Mouse (Mus musculus) neural tube, embryonic 15.5 days (tissue): Measurements from ENCODE around the gene Nrip1. TPM values are rescaled to one million over a fixed set of nuclear protein-coding genes. Genes with fewer than 3 reads are reported as not detected.

Experiments
- ATAC-seq: fragments of 200-750 bp; cut with Nextera tagmentation; 2 replicates; pipeline ENCODE4 v1.8.0; 2017; ENCODE audit warnings: mild to moderate bottlenecking, moderate TSS enrichment, moderate library complexity; ENCODE audit not compliant: low FRiP score
- H3K27ac ChIP-seq: fragments of 300-500 bp; sonication (generic); replicated peaks from 2 replicates; pipeline ENCODE4 v1.5.1; 2015; ENCODE audit warnings: mild to moderate bottlenecking, inconsistent platforms
- H3K27me3 ChIP-seq: fragments of 300-500 bp; sonication (generic); replicated peaks from 2 replicates; pipeline ENCODE4 v1.6.1; 2015; ENCODE audit warnings: inconsistent platforms
- H3K36me3 ChIP-seq: fragments of 300-500 bp; sonication (generic); 2 replicates; pipeline ENCODE4 v1.6.1; 2015; ENCODE audit warnings: inconsistent platforms
- H3K4me1 ChIP-seq: fragments of 300-500 bp; sonication (generic); 2 replicates; pipeline ENCODE4 v1.6.1; 2015; ENCODE audit warnings: inconsistent platforms
- H3K4me2 ChIP-seq: fragments of 300-500 bp; sonication (generic); 2 replicates; pipeline ENCODE4 v1.6.1; 2015; ENCODE audit warnings: inconsistent platforms, mild to moderate bottlenecking, moderate library complexity
- H3K4me3 ChIP-seq: fragments of 300-500 bp; sonication (generic); replicated peaks from 2 replicates; pipeline ENCODE4 v1.5.1; 2015; ENCODE audit warnings: mild to moderate bottlenecking, inconsistent platforms
- H3K9ac ChIP-seq: fragments of 300-500 bp; sonication (generic); replicated peaks from 2 replicates; pipeline ENCODE4 v1.6.1; 2015; ENCODE audit warnings: mild to moderate bottlenecking, inconsistent platforms
- H3K9me3 ChIP-seq: fragments of 300-500 bp; sonication (generic); replicated peaks from 2 replicates; pipeline ENCODE4 v1.6.1; 2016; ENCODE audit warnings: inconsistent platforms
- WGBS: fragments of 180-500 bp; shearing (Covaris S2); methylation state at CpG from one replicate; pipeline ENCODE4 v1.1.7; 2015; ENCODE audit warnings: mixed read lengths; 5-methylcytosine and 5-hydroxymethylcytosine counted together
- polyA plus RNA-seq: library from polyadenylated mRNA; unstranded; fragments of >200 nt; fragmentation: Nextera tagmentation; extraction: Ambion mirVana; gene quantifications from 2 replicates; pipeline ENCODE4 v1.2.1, GENCODE M21; 2015

The Nrip1 gene
- polyA plus RNA-seq, 1 experiment from 2014 or later, result 34.4 TPM

- Histone ChIP-seq H3K4me2 (no peak overlapping the region), H3K9me3 (no peaks in the 10 kb centered on the region), H3K27me3 (no peaks in the 10 kb centered on the region), H3K36me3 (peaks cover 32% of the 10 kb centered on the region), H3K27ac (no peak overlapping the region), H3K4me1 (no peaks in the 10 kb centered on the region), H3K9ac (no peak overlapping the region), H3K4me3 (no peak overlapping the region)
- ATAC-seq, result no peak
- WGBS, result 90% methylated on average over 2 of the region's 2 CpGs
Measured at GRCm38 (mm10) chr16:76289495-76289894, 84.1 kb downstream of the Nrip1 start.

GRCm38 (mm10) chr16:76283796-76284195, 89.8 kb downstream of the Nrip1 start:
- no peak for ATAC-seq
- no peak overlapping the region for H3K4me3 ChIP-seq
- H3K27me3 ChIP-seq, result no peaks in the 10 kb centered on the region
- H3K9ac ChIP-seq, result no peak overlapping the region
- H3K4me2 ChIP-seq, result no peak overlapping the region
- no peaks in the 10 kb centered on the region for H3K36me3 ChIP-seq
- 64% methylated on average over 3 of the region's 3 CpGs for WGBS
- H3K27ac ChIP-seq, result no peak overlapping the region
- H3K4me1 ChIP-seq, result no peaks in the 10 kb centered on the region
- H3K9me3 ChIP-seq, result no peaks in the 10 kb centered on the region

GRCm38 (mm10) chr16:76281850-76282249, 91.8 kb downstream of the Nrip1 start:
- ATAC-seq, result no peak

GRCm38 (mm10) chr16:76280365-76280764, 93.3 kb downstream of the Nrip1 start:
- H3K9me3 ChIP-seq, result no peaks in the 10 kb centered on the region
- no peak for ATAC-seq
- no peak overlapping the region for H3K4me2 ChIP-seq
- H3K36me3 ChIP-seq, result no peaks in the 10 kb centered on the region
- 90% methylated on average over 8 of the region's 8 CpGs for WGBS
- H3K27ac ChIP-seq, result no peak overlapping the region
- H3K27me3 ChIP-seq, result no peaks in the 10 kb centered on the region
- no peak overlapping the region for H3K4me3 ChIP-seq
- no peaks in the 10 kb centered on the region for H3K4me1 ChIP-seq
- H3K9ac ChIP-seq, result no peak overlapping the region

More at GRCm38 (mm10) chr16:76281850-76282249, 91.8 kb downstream of the Nrip1 start:
- no peak overlapping the region for H3K9ac ChIP-seq
- no peaks in the 10 kb centered on the region for H3K27me3 ChIP-seq
- no peak overlapping the region for H3K4me3 ChIP-seq
- 92% methylated on average over 6 of the region's 6 CpGs for WGBS
- H3K4me2 ChIP-seq, result no peak overlapping the region
- no peaks in the 10 kb centered on the region for H3K4me1 ChIP-seq
- H3K9me3 ChIP-seq, result no peaks in the 10 kb centered on the region
- no peaks in the 10 kb centered on the region for H3K36me3 ChIP-seq
- no peak overlapping the region for H3K27ac ChIP-seq

- Histone ChIP-seq H3K36me3 (no peaks in the 10 kb centered on the region), H3K4me2 (no peak overlapping the region), H3K9ac (no peak overlapping the region), H3K9me3 (no peaks in the 10 kb centered on the region), H3K4me1 (no peaks in the 10 kb centered on the region), H3K27me3 (no peaks in the 10 kb centered on the region), H3K27ac (no peak overlapping the region), H3K4me3 (no peak overlapping the region)
- 91% methylated on average over 3 of the region's 3 CpGs for WGBS
- ATAC-seq, result no peak
Measured at GRCm38 (mm10) chr16:76276271-76276670, 97.4 kb downstream of the Nrip1 start.

- H3K27me3 ChIP-seq, result no peaks in the 10 kb centered on the region
- H3K4me1 ChIP-seq, result no peaks in the 10 kb centered on the region
- H3K9me3 ChIP-seq, result no peaks in the 10 kb centered on the region
- no peak for ATAC-seq
- H3K36me3 ChIP-seq, result no peaks in the 10 kb centered on the region
- no peak overlapping the region for H3K27ac ChIP-seq
- H3K4me2 ChIP-seq, result no peak overlapping the region
- WGBS, result 96% methylated on average over 3 of the region's 3 CpGs
- no peak overlapping the region for H3K4me3 ChIP-seq
- H3K9ac ChIP-seq, result no peak overlapping the region
Measured at GRCm38 (mm10) chr16:76275584-76275983, 98.0 kb downstream of the Nrip1 start.

- H3K27ac ChIP-seq, result no peak overlapping the region
- ATAC-seq, result no peak
Measured at GRCm38 (mm10) chr16:76275166-76275565, 98.5 kb downstream of the Nrip1 start.

GRCm38 (mm10) chr16:76266635-76267268, 106.9 kb downstream of the Nrip1 start:
- Histone ChIP-seq H3K4me1 (no peaks in the 10 kb centered on the region), H3K36me3 (no peaks in the 10 kb centered on the region), H3K4me3 (no peak overlapping the region), H3K27ac (no peak overlapping the region), H3K9ac (no peak overlapping the region), H3K4me2 (no peak overlapping the region), H3K9me3 (no peaks in the 10 kb centered on the region), H3K27me3 (no peaks in the 10 kb centered on the region)
- 80% methylated on average over 9 of the region's 9 CpGs for WGBS
- ATAC-seq, result no peak

More at GRCm38 (mm10) chr16:76275166-76275565, 98.5 kb downstream of the Nrip1 start:
- Histone ChIP-seq H3K4me3 (no peak overlapping the region), H3K9me3 (no peaks in the 10 kb centered on the region), H3K36me3 (no peaks in the 10 kb centered on the region), H3K4me2 (no peak overlapping the region), H3K4me1 (no peaks in the 10 kb centered on the region), H3K9ac (no peak overlapping the region), H3K27me3 (no peaks in the 10 kb centered on the region)
- 81% methylated on average over 7 of the region's 7 CpGs for WGBS

GRCm38 (mm10) chr16:76265874-76266273, 107.8 kb downstream of the Nrip1 start:
- H3K36me3 ChIP-seq, result no peaks in the 10 kb centered on the region
- H3K27ac ChIP-seq, result no peak overlapping the region
- H3K9me3 ChIP-seq, result no peaks in the 10 kb centered on the region
- no peak for ATAC-seq
- 14% methylated on average over 2 of the region's 2 CpGs for WGBS
- H3K4me1 ChIP-seq, result no peaks in the 10 kb centered on the region
- no peaks in the 10 kb centered on the region for H3K27me3 ChIP-seq
- no peak overlapping the region for H3K4me3 ChIP-seq
- no peak overlapping the region for H3K4me2 ChIP-seq
- H3K9ac ChIP-seq, result no peak overlapping the region

- ATAC-seq, result no peak
- H3K36me3 ChIP-seq, result no peaks in the 10 kb centered on the region
- no peak overlapping the region for H3K4me2 ChIP-seq
- H3K9ac ChIP-seq, result no peak overlapping the region
- no peaks in the 10 kb centered on the region for H3K27me3 ChIP-seq
- H3K4me3 ChIP-seq, result no peak overlapping the region
- no peak overlapping the region for H3K27ac ChIP-seq
- H3K4me1 ChIP-seq, result no peaks in the 10 kb centered on the region
- WGBS, result 73% methylated on average over 6 of the region's 6 CpGs
- no peaks in the 10 kb centered on the region for H3K9me3 ChIP-seq
Measured at GRCm38 (mm10) chr16:76265301-76265700, 108.3 kb downstream of the Nrip1 start.

GRCm38 (mm10) chr16:76263393-76263792, 110.2 kb downstream of the Nrip1 start:
- no peak overlapping the region for H3K4me3 ChIP-seq
- WGBS, result 66% methylated on average over 4 of the region's 4 CpGs
- H3K9me3 ChIP-seq, result no peaks in the 10 kb centered on the region
- no peak overlapping the region for H3K27ac ChIP-seq
- no peaks in the 10 kb centered on the region for H3K4me1 ChIP-seq
- H3K4me2 ChIP-seq, result no peak overlapping the region
- no peak for ATAC-seq
- H3K27me3 ChIP-seq, result no peaks in the 10 kb centered on the region
- no peaks in the 10 kb centered on the region for H3K36me3 ChIP-seq
- H3K9ac ChIP-seq, result no peak overlapping the region

GRCm38 (mm10) chr16:76260296-76260695, 113.3 kb downstream of the Nrip1 start:
- H3K9me3 ChIP-seq, result no peaks in the 10 kb centered on the region
- ATAC-seq, result no peak
- WGBS, result 70% methylated on average over 6 of the region's 6 CpGs
- no peak overlapping the region for H3K9ac ChIP-seq
- no peaks in the 10 kb centered on the region for H3K27me3 ChIP-seq
- H3K27ac ChIP-seq, result no peak overlapping the region
- no peak overlapping the region for H3K4me3 ChIP-seq
- H3K4me1 ChIP-seq, result no peaks in the 10 kb centered on the region
- no peak overlapping the region for H3K4me2 ChIP-seq
- no peaks in the 10 kb centered on the region for H3K36me3 ChIP-seq
